Mouse (Mus musculus): ENCODE data around the gene Acox1. TPM values are rescaled to one million over a fixed set of nuclear protein-coding genes. Genes with fewer than 3 reads are reported as not detected.

Acox1 gene
- polyA plus RNA-seq, 1 experiment from 2014 or later: 68.3 TPM

DNA sequence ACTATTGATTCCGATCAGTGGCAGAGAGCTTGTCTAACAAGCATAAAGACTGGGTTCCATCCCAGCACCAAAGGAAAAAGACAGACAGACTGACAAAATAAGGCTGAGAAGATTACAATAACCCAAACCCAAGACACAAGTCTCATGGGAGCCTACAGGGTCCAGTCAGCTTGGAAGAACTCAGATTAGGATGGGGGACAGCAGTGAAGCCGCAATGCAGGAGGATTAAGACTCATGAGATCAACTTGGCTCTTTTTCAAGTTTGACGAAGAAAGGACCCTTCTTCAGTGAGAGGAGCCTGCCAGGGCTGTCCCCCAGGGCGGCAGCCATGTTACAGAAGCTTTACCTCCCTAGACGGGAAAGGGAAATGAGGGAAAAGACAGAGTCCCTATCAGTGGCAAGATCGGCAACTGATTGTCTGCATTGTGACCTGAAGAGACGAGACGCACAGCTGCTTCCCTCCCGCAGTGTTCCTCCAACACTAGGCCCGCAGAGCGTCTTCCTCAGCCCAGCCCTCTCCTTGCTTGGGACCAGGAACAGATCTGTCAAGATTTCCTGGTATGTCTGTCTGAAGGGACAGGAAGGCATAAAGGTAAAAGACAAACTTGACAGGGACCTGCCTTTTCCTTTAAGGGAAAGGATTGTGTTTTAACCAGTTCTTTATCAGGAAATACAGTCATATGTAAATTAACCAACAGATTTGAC lies 11.5 kb downstream of the Acox1 start:
- no peak overlapping the region for H3K4me2 ChIP-seq (ENCODE audit: low read length)
- no peaks in the 10 kb centered on the region for H3K9me3 ChIP-seq (ENCODE audit: control insufficient read depth, low read length)
- H3K4me1 ChIP-seq (ENCODE audit: control insufficient read depth, insufficient read depth, low read length): no peaks in the 10 kb centered on the region
- peaks cover 80% of the 10 kb centered on the region for H3K36me3 ChIP-seq (ENCODE audit: control insufficient read depth, insufficient read depth, low read length)
- H3K4me3 ChIP-seq (replicated peaks; ENCODE audit: low read depth, low read length): no peak overlapping the region
- no peaks in the 10 kb centered on the region for H3K27me3 ChIP-seq (ENCODE audit: control insufficient read depth, insufficient read depth, low read length)
- WGBS: 31% methylated on average over 11 of the region's 11 CpGs
- peak overlapping the region; percentile 67 for H3K27ac ChIP-seq (replicated peaks; ENCODE audit: low read depth, low read length)
- H3K9ac ChIP-seq (replicated peaks; ENCODE audit: low read length): no peak overlapping the region
- ATAC-seq (ENCODE audit: low FRiP score, low TSS enrichment) (no peak), DNase-seq (peak; percentile 57)

DNA sequence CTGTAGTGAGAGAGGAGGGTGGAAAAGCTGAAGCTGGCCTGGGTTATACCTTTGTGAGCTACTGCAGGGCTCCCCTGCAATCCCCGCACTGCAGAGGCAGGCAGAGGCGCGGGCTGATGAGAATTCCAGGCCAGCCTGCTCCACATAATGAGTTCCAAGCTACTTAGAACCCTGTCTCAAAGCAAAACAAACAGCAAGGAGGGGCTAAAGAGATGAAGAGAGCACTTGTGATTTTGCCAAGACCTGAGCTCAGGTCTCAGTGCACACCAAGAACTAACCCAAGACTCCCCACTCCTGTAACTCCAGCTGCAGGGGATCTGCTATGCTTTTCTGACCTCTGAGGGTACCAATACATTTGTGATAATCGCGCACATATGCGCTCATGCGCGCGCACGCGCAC lies 12.5 kb downstream of the Acox1 start:
- Histone ChIP-seq H3K4me2 (ENCODE audit: low read length) (no peak overlapping the region), H3K27ac (replicated peaks; ENCODE audit: low read depth, low read length) (peak overlapping the region; percentile 37; the same call in 1 of the 2 replicates), H3K27me3 (ENCODE audit: control insufficient read depth, insufficient read depth, low read length) (no peaks in the 10 kb centered on the region), H3K4me3 (replicated peaks; ENCODE audit: low read depth, low read length) (no peak overlapping the region), H3K9ac (replicated peaks; ENCODE audit: low read length) (no peak overlapping the region), H3K4me1 (ENCODE audit: control insufficient read depth, insufficient read depth, low read length) (no peaks in the 10 kb centered on the region), H3K36me3 (ENCODE audit: control insufficient read depth, insufficient read depth, low read length) (peaks cover 85% of the 10 kb centered on the region), H3K9me3 (ENCODE audit: control insufficient read depth, low read length) (no peaks in the 10 kb centered on the region)
- DNase-seq (no peak), ATAC-seq (ENCODE audit: low FRiP score, low TSS enrichment) (no peak)
- WGBS: 89% methylated on average over 11 of the region's 11 CpGs

DNA sequence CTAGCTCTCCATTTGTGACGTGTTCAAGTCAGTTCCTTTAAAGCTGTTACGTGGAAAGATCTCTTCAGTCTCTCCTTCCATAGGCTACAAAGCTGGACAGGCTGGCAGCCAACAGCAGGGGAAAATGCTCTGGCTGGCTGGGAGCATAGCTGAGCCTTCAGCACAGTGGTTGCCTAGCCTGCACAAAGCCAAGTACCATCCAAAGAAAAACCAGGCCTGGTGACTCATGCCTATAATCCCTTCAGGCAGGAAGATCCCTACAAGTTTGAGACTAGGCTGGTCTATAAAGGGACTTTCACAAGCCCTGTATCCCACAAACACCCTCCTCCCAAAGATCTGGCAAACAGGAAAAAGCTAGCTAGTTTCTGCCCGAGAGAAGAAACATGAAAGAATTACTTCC lies 13.0 kb downstream of the Acox1 start:
- no peaks in the 10 kb centered on the region for H3K9me3 ChIP-seq (ENCODE audit: control insufficient read depth, low read length)
- H3K27me3 ChIP-seq (ENCODE audit: control insufficient read depth, insufficient read depth, low read length): no peaks in the 10 kb centered on the region
- H3K27ac ChIP-seq (replicated peaks; ENCODE audit: low read depth, low read length): 0 out of 2 replicates have a peak overlapping the region, but pooled peaks have one; percentile 6
- H3K9ac ChIP-seq (replicated peaks; ENCODE audit: low read length): no peak overlapping the region
- H3K4me2 ChIP-seq (ENCODE audit: low read length): no peak overlapping the region
- no peaks in the 10 kb centered on the region for H3K4me1 ChIP-seq (ENCODE audit: control insufficient read depth, insufficient read depth, low read length)
- DNase-seq: no peak
- ATAC-seq (ENCODE audit: low FRiP score, low TSS enrichment): no peak
- no peak overlapping the region for H3K4me3 ChIP-seq (replicated peaks; ENCODE audit: low read depth, low read length)
- peaks cover 83% of the 10 kb centered on the region for H3K36me3 ChIP-seq (ENCODE audit: control insufficient read depth, insufficient read depth, low read length)
- WGBS: 90% methylated on average over 3 of the region's 3 CpGs

DNA sequence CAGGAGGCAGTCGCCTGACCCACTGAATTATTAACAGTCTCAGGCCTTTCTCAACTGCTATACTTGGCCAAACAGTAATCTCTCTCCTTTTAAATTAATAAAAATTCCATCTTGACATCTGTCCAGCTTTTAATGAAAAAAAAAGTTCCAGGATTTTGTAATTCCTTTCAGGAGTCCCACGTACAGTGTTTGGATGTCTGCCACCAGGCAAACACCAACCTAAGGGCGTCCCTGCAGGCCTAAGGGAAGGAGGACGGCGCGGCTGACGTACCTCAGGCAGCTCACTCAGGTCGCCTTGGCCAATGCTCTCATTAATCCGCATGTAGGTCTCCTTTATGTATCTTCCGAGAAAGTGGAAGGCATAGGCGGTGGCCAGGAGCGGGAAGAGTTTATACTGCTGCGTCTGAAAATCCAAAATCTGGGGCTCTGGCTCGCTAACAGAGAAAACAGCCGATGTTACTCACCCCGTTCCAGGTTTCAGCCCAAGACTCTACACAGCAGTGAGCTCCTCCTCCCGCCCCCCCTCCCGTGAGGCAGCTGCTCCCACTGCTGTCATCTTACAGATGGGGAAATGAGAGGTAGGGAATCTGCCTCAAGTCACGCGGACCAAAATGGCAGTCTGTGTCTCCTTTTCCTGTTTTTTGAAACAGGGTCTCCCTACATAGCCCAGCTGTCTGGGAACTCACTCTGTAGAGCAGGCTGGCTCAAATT lies 20.3 kb downstream of the Acox1 start:
- no peak for ATAC-seq (ENCODE audit: low FRiP score, low TSS enrichment)
- Histone ChIP-seq H3K36me3 (ENCODE audit: control insufficient read depth, insufficient read depth, low read length) (peaks cover 91% of the 10 kb centered on the region), H3K27ac (replicated peaks; ENCODE audit: low read depth, low read length) (no peak overlapping the region), H3K4me3 (replicated peaks; ENCODE audit: low read depth, low read length) (no peak overlapping the region), H3K4me2 (ENCODE audit: low read length) (no peak overlapping the region), H3K9me3 (ENCODE audit: control insufficient read depth, low read length) (no peaks in the 10 kb centered on the region), H3K4me1 (ENCODE audit: control insufficient read depth, insufficient read depth, low read length) (no peaks in the 10 kb centered on the region), H3K9ac (replicated peaks; ENCODE audit: low read length) (no peak overlapping the region), H3K27me3 (ENCODE audit: control insufficient read depth, insufficient read depth, low read length) (no peaks in the 10 kb centered on the region)
- no peak for DNase-seq
- 90% methylated on average over 20 of the region's 20 CpGs for WGBS

DNA sequence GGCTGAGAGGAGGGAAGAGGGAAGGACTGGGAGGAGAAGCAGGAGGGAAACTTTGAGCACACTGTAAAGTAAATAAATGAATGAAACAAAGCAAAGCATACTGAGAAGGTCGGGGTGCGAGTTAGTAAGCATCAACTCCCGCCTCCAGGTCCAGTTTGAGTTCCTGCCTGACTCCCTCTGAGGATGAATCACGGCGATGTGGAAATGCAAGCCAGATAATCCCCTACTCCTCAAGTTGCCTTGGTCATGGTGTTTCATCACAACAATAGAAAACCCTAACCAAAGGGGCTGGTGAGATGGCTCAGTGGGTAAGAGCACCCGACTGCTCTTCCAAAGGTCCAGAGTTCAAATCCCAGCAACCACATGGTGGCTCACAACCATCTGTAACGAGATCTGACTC lies 22.8 kb downstream of the Acox1 start:
- Histone ChIP-seq H3K9me3 (ENCODE audit: control insufficient read depth, low read length) (no peaks in the 10 kb centered on the region), H3K27me3 (ENCODE audit: control insufficient read depth, insufficient read depth, low read length) (no peaks in the 10 kb centered on the region), H3K9ac (replicated peaks; ENCODE audit: low read length) (no peak overlapping the region), H3K36me3 (ENCODE audit: control insufficient read depth, insufficient read depth, low read length) (peaks cover 94% of the 10 kb centered on the region), H3K27ac (replicated peaks; ENCODE audit: low read depth, low read length) (no peak overlapping the region), H3K4me2 (ENCODE audit: low read length) (no peak overlapping the region), H3K4me3 (replicated peaks; ENCODE audit: low read depth, low read length) (no peak overlapping the region), H3K4me1 (ENCODE audit: control insufficient read depth, insufficient read depth, low read length) (no peaks in the 10 kb centered on the region)
- ATAC-seq (ENCODE audit: low FRiP score, low TSS enrichment) (no peak), DNase-seq (no peak)
- 78% methylated on average over 7 of the region's 7 CpGs for WGBS

DNA sequence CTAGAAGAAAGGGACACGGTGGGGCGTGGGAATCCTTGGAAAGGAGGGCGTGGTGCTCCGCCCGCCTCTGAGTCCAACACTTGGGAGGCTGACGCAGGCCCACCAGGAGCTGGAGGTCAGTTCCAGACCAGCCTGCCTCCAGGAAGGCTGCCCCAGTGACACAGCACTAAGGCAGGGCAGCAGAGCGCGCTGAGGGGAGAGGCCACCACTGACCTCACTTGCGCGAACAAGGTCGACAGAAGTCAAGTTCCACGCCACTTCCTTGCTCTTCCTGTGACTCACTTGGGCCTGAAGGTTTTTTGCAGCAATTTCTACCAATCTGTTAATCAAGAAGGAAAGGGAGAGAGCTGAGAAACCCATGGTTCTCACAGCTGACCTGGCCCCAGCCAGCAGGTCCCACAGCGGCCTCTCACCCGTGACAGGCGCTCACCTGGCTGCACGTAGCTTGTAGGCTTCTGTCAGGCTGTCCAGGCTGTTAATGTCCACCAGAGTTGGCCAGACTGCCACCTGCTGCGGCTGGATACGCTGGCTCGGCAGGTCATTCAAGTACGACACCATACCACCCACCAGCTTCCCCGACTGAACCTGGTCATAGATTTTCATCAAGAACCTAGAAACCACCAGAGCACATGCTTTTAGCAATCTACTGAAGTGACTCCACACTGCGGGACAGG lies 23.9 kb downstream of the Acox1 start:
- no peak overlapping the region for H3K4me3 ChIP-seq (replicated peaks; ENCODE audit: low read depth, low read length)
- H3K4me2 ChIP-seq (ENCODE audit: low read length): no peak overlapping the region
- no peaks in the 10 kb centered on the region for H3K9me3 ChIP-seq (ENCODE audit: control insufficient read depth, low read length)
- no peaks in the 10 kb centered on the region for H3K27me3 ChIP-seq (ENCODE audit: control insufficient read depth, insufficient read depth, low read length)
- DNase-seq (no peak), ATAC-seq (ENCODE audit: low FRiP score, low TSS enrichment) (no peak)
- H3K9ac ChIP-seq (replicated peaks; ENCODE audit: low read length): no peak overlapping the region
- peaks cover 84% of the 10 kb centered on the region for H3K36me3 ChIP-seq (ENCODE audit: control insufficient read depth, insufficient read depth, low read length)
- H3K4me1 ChIP-seq (ENCODE audit: control insufficient read depth, insufficient read depth, low read length): no peaks in the 10 kb centered on the region
- no peak overlapping the region for H3K27ac ChIP-seq (replicated peaks; ENCODE audit: low read depth, low read length)
- 88% methylated on average over 22 of the region's 22 CpGs for WGBS

DNA sequence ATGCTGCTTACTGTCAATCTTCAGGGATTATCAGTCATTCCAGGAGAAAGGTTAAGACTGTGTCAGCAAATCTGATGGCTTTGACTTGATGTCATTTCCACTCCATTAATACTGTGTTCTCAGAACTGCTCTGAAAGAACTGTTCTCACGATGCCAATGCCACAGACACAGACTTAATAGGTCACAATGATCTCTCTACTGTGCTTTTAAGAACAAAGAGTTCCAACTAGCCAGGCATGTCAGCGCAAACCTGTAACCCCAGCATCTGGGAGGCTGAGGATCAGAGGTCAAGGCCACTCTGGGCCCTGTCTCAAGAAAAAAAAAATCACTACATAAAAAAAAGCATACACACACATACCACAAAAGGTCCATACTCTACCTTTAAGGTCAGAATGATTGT lies 26.9 kb downstream of the Acox1 start:
- H3K9ac ChIP-seq (replicated peaks; ENCODE audit: low read length): no peak overlapping the region

DNA sequence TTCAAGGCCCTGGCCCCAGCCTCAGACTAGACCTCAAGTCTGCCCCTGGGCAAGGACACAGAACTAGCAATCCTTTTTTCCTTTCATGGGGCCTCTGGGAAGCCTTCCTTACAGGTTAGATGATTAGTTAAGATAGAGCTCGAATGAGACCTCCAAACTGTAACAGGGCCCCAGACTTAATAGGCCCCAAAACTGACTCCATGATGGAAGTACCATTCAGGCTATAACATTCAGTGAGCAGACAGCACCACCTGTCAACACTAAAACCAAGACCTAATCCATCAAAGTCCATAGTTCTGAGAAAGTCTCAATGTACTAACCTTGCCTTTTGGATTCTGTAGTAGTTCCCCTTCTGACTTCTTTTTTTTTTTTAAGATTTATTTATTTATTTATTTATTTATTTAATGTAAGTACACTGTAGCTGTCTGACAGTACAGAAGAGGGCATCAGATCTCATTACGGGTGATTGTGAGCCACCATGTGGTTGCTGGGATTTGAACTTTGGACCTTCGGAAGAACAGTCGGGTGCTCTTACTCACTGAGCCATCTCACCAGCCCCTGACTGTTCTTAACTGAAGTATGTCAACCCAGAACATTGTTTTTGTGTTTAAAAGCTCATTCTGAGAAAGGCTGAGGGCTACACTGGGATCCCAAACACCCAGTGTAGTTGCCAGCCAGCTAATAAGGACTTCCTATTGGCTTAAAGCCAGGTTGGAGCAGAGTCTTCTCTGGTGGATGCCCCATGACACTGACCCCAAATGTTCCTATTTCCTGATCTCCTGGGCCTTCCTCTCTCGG lies 28.6 kb downstream of the Acox1 start:
- H3K9ac ChIP-seq (replicated peaks; ENCODE audit: low read length): no peak overlapping the region
- no peaks in the 10 kb centered on the region for H3K9me3 ChIP-seq (ENCODE audit: control insufficient read depth, low read length)
- no peak for ATAC-seq (ENCODE audit: low FRiP score, low TSS enrichment)
- H3K36me3 ChIP-seq (ENCODE audit: control insufficient read depth, insufficient read depth, low read length): peaks cover 46% of the 10 kb centered on the region
- H3K27ac ChIP-seq (replicated peaks; ENCODE audit: low read depth, low read length): no peak overlapping the region
- DNase-seq: no peak
- no peaks in the 10 kb centered on the region for H3K27me3 ChIP-seq (ENCODE audit: control insufficient read depth, insufficient read depth, low read length)
- no peak overlapping the region for H3K4me3 ChIP-seq (replicated peaks; ENCODE audit: low read depth, low read length)
- H3K4me1 ChIP-seq (ENCODE audit: control insufficient read depth, insufficient read depth, low read length): peaks cover 9% of the 10 kb centered on the region
- WGBS: 88% methylated on average over 5 of the region's 5 CpGs
- no peak overlapping the region for H3K4me2 ChIP-seq (ENCODE audit: low read length)

More for the DNA sequence above, 26.9 kb downstream of the Acox1 start:
- Histone ChIP-seq H3K27me3 (ENCODE audit: control insufficient read depth, insufficient read depth, low read length) (no peaks in the 10 kb centered on the region), H3K4me1 (ENCODE audit: control insufficient read depth, insufficient read depth, low read length) (peaks cover 2% of the 10 kb centered on the region), H3K36me3 (ENCODE audit: control insufficient read depth, insufficient read depth, low read length) (peaks cover 57% of the 10 kb centered on the region), H3K4me2 (ENCODE audit: low read length) (no peak overlapping the region), H3K9me3 (ENCODE audit: control insufficient read depth, low read length) (no peaks in the 10 kb centered on the region), H3K4me3 (replicated peaks; ENCODE audit: low read depth, low read length) (no peak overlapping the region), H3K27ac (replicated peaks; ENCODE audit: low read depth, low read length) (no peak overlapping the region)
- WGBS: 82% methylated on average over 2 of the region's 2 CpGs
- ATAC-seq (ENCODE audit: low FRiP score, low TSS enrichment) (no peak), DNase-seq (no peak)

Data from midbrain, embryonic 14.5 days (tissue).